Mouse (Mus musculus) lung, postnatal 0 days (tissue): Measurements from ENCODE around the gene Syn3.

Experiments used
- CTCF ChIP-seq: IDR thresholded peaks from 2 replicates; pipeline ENCODE4 v1.5.1; 2016; ENCODE audit warnings: antibody characterized with exemption, mild to moderate bottlenecking
- EP300 ChIP-seq: IDR thresholded peaks from 2 replicates; pipeline ENCODE4 v1.6.1; 2016; ENCODE audit warnings: antibody characterized with exemption, mild to moderate bottlenecking, control low read depth

- TF ChIP-seq CTCF: no peak
- no peak for TF ChIP-seq EP300
These were observed 59.1 kb downstream of the Syn3 start for GRCm38 (mm10) chr10:86439640-86440039.
